Mouse (Mus musculus): ENCODE measurements around the gene Unc93b1.

Unc93b1 gene

GRCm38 (mm10) chr19:3983527-3984200, 48.7 kb downstream of the Unc93b1 start:
- DNase-seq (ENCODE audit: extremely low spot score, low spot score): no peak

- no peak for DNase-seq (ENCODE audit: extremely low spot score, low spot score)
Observed at GRCm38 (mm10) chr19:3985261-3985681, 50.3 kb downstream of the Unc93b1 start.

- peak; percentile 32 for DNase-seq (ENCODE audit: extremely low spot score, low spot score)
Observed at GRCm38 (mm10) chr19:3986334-3986733, 51.3 kb downstream of the Unc93b1 start, which contains the start of gene Acy3. TSS of gene Acy3 (plus strand) at chr19:3986570.

- DNase-seq (ENCODE audit: extremely low spot score, low spot score): no peak
Observed at GRCm38 (mm10) chr19:3988066-3988465, 53.1 kb downstream of the Unc93b1 start.

- DNase-seq (ENCODE audit: extremely low spot score, low spot score): no peak
Observed at GRCm38 (mm10) chr19:3988750-3989149, 53.8 kb downstream of the Unc93b1 start.

GRCm38 (mm10) chr19:3990804-3991203, 55.8 kb downstream of the Unc93b1 start:
- peak; percentile 26 for DNase-seq (ENCODE audit: extremely low spot score, low spot score)

GRCm38 (mm10) chr19:3991562-3991961, 56.6 kb downstream of the Unc93b1 start:
- no peak for DNase-seq (ENCODE audit: extremely low spot score, low spot score)

GRCm38 (mm10) chr19:3991966-3992365, 57.0 kb downstream of the Unc93b1 start:
- DNase-seq (ENCODE audit: extremely low spot score, low spot score): no peak

- no peak for DNase-seq (ENCODE audit: extremely low spot score, low spot score)
Observed at GRCm38 (mm10) chr19:3992416-3992815, 57.4 kb downstream of the Unc93b1 start, which contains the start of gene Tbx10. TSS of gene Tbx10 (plus strand) at chr19:3992752.

GRCm38 (mm10) chr19:3994932-3995331, 59.9 kb downstream of the Unc93b1 start:
- no peak for DNase-seq (ENCODE audit: extremely low spot score, low spot score)

- DNase-seq (ENCODE audit: extremely low spot score, low spot score): no peak
Observed at GRCm38 (mm10) chr19:3995505-3995904, 60.5 kb downstream of the Unc93b1 start.

GRCm38 (mm10) chr19:3996106-3996505, 61.1 kb downstream of the Unc93b1 start:
- DNase-seq (ENCODE audit: extremely low spot score, low spot score): no peak

- no peak for DNase-seq (ENCODE audit: extremely low spot score, low spot score)
Observed at GRCm38 (mm10) chr19:3996747-3997146, 61.8 kb downstream of the Unc93b1 start.

- DNase-seq (ENCODE audit: extremely low spot score, low spot score): no peak
Observed at GRCm38 (mm10) chr19:3997231-3997630, 62.2 kb downstream of the Unc93b1 start.

GRCm38 (mm10) chr19:3998335-3998734, 63.3 kb downstream of the Unc93b1 start:
- DNase-seq (ENCODE audit: extremely low spot score, low spot score): no peak

Measured in neural tube, embryonic 10.5 days (tissue).